Comparison of ENCODE assay signal across 9 mouse cellular contexts in genomic region chr10:69872182-69872741, GRCm38 (mm10).
DNase-seq lines count a peak whose midpoint lies in the region; ATAC-seq and TF ChIP-seq lines count a peak whose summit lies in the region.
"Had no signal": no experiment of that assay in that cellular context is flagged by ENCODE, and none has a peak within 500 bp of the region (broad histone marks: within the 10 kb centered on the region; RNA-seq: fewer than 3 reads in every experiment).

No protein-coding gene starts in this region.

- H3K27ac ChIP-seq in cerebellum, adult 2 months (ENCODE audit: insufficient read depth, low read length): peak overlapping the region; percentile 61; the same call in 1 of the 2 replicates
- H3K27ac ChIP-seq in heart, adult 2 months: peak overlapping the region; percentile 78
- peak overlapping the region; percentile 56 for H3K27ac ChIP-seq in lung, embryonic 14.5 days (ENCODE audit: low read depth)
- H3K27ac ChIP-seq: macrophage had no signal

- no peaks in the 10 kb centered on the region for H3K79me2 ChIP-seq in heart, adult 2 months (replicated peaks; ENCODE audit: control insufficient read depth, insufficient read depth, low read length)

- no peaks in the 10 kb centered on the region for H3K27me3 ChIP-seq in cerebellum, adult 2 months (ENCODE audit: control insufficient read depth, insufficient read depth, low read length)
- H3K27me3 ChIP-seq in heart, adult 2 months (ENCODE audit: control insufficient read depth, insufficient read depth, low read length): no peaks in the 10 kb centered on the region
- no peaks in the 10 kb centered on the region for H3K27me3 ChIP-seq in lung, embryonic 14.5 days (ENCODE audit: insufficient read depth, low read length)

- peak; percentile 53 to 71 for DNase-seq in cerebellum, adult 2 months
- DNase-seq in cerebellum, adult 9-11 months: no peak
- DNase-seq in Muller cell, postnatal 12 days (ENCODE audit: inconsistent ontology term): peak; percentile 97
- peak; percentile 55 to 71 for DNase-seq in heart, adult 2 months
- DNase-seq in lung, embryonic 14.5 days: peak; percentile 46
- DNase-seq in left cerebral cortex, adult 11 months (ENCODE audit: low spot score): no peak
- DNase-seq in yolk sac, embryonic 10.5 days (ENCODE audit: low spot score): no peak

- no peak for TF ChIP-seq CTCF in cerebellum, adult 2 months (IDR thresholded peaks at IDR 0.05; ENCODE audit: borderline replicate concordance, insufficient read depth, low read depth, low read length)
- TF ChIP-seq CTCF in heart, adult 2 months (IDR thresholded peaks at IDR 0.05): no peak
- TF ChIP-seq CTCF in lung, embryonic 14.5 days (IDR thresholded peaks at IDR 0.05; ENCODE audit: low read depth): no peak

- 17% methylated on average over 10 of the region's 10 CpGs for WGBS in cerebellum, adult 2 months
- 12% methylated on average over 10 of the region's 10 CpGs for WGBS in heart, adult 2 months
- WGBS in lung, embryonic 14.5 days: 54% methylated on average over 10 of the region's 10 CpGs

- H3K4me3 ChIP-seq in cerebellum, adult 2 months (replicated peaks; ENCODE audit: insufficient read depth, low read depth, low read length): no peak overlapping the region
- H3K4me3 ChIP-seq in heart, adult 2 months: peak overlapping the region; percentile 6; the same call in 1 of the 2 replicates
- H3K4me3 ChIP-seq in lung, embryonic 14.5 days (ENCODE audit: low read depth, low read length): no peak overlapping the region

- TF ChIP-seq POLR2A in cerebellum, adult 2 months (IDR thresholded peaks at IDR 0.05; ENCODE audit: borderline replicate concordance, insufficient read depth, low read length): no peak
- TF ChIP-seq POLR2A in heart, adult 2 months (IDR thresholded peaks at IDR 0.05; ENCODE audit: insufficient read depth, low read depth, low read length): no peak

- TF ChIP-seq EP300 in heart, adult 2 months (IDR thresholded peaks at IDR 0.05; ENCODE audit: insufficient read depth, low read depth, low read length): peak; percentile 14; the same call in 1 of the 2 replicates

- H3K36me3 ChIP-seq in heart, adult 2 months (ENCODE audit: control insufficient read depth, insufficient read depth, low read length): no peaks in the 10 kb centered on the region
- no peaks in the 10 kb centered on the region for H3K36me3 ChIP-seq in lung, embryonic 14.5 days (ENCODE audit: insufficient read depth)

- H3K9ac ChIP-seq in heart, adult 2 months (ENCODE audit: low read depth, low read length): peak overlapping the region; percentile 36
- no peak overlapping the region for H3K9ac ChIP-seq in lung, embryonic 14.5 days

- peaks cover 19% of the 10 kb centered on the region for H3K4me1 ChIP-seq in cerebellum, adult 2 months (ENCODE audit: control insufficient read depth, insufficient read depth, low read length)
- H3K4me1 ChIP-seq in heart, adult 2 months (ENCODE audit: control insufficient read depth, insufficient read depth, low read length): peaks cover 6% of the 10 kb centered on the region
- no peaks in the 10 kb centered on the region for H3K4me1 ChIP-seq in lung, embryonic 14.5 days (ENCODE audit: insufficient read depth)

- peak; percentile 60 for ATAC-seq in lung, embryonic 14.5 days (ENCODE audit: insufficient read depth)
- no peak for ATAC-seq in megakaryocyte progenitor cell, adult 5-6 weeks (replicated peaks; ENCODE audit: poor library complexity)

- intact Hi-C loops in heart, adult 2 months (cut with DNase I): loop anchor here (5.0 kb wide), 1 partner anchor 225 kb away; the partner anchor contains the start of gene Ccdc6

- H3K9me3 ChIP-seq in lung, embryonic 14.5 days (ENCODE audit: low read depth, low read length): no peaks in the 10 kb centered on the region

- no peak overlapping the region for H3K4me2 ChIP-seq in lung, embryonic 14.5 days

Comparison
In these comparisons a context has a peak if more than half of its experiments do, and no peak if none do; other contexts are left out.
1. DNase-seq: peak in cerebellum, adult 2 months (2 of 2), Muller cell, postnatal 12 days (single experiment), heart, adult 2 months (2 of 2) and lung, embryonic 14.5 days (single experiment); none in cerebellum, adult 9-11 months (single experiment), left cerebral cortex, adult 11 months (single experiment) and yolk sac, embryonic 10.5 days (single experiment).
2. Peak in every context shown above with its lines, with median percentiles within 50 percentile points of each other: H3K27ac ChIP-seq.